Mouse (Mus musculus): ENCODE results near the gene Sumf1. TPM values are rescaled to one million over a fixed set of nuclear protein-coding genes. Genes with fewer than 3 reads are reported as not detected.

Sumf1 gene
- polyA plus RNA-seq, 1 experiment, result 37.6 TPM

DNA sequence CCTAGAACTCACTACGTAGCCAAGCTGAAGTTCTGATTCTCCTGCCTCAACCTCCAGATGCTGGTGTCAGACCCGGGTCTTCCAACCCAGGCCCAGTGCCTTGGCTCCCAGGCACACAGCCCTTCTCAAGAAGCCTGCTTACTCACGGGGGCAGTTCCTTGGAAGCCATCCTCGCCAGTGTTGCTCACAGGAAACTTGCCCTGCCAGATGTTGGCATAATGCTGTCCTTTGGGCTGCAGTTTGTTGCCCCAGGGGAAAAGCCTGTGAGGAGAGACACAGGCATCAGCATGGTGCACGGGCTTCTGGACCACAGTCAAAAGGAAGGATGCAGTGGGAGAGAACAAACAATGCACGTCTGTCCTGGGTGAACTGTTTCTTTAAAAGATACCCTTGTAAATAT lies 33.3 kb downstream of the Sumf1 start:
- no peak for DNase-seq
- TF ChIP-seq CTCF (conservative IDR thresholded peaks at IDR 0.05; ENCODE audit: insufficient read depth, insufficient read length, low read depth, low read length), result no peak
- no peak for TF ChIP-seq POLR2A (IDR thresholded peaks at IDR 0.05; ENCODE audit: low read depth, low read length)
- Histone ChIP-seq H3K27ac (ENCODE audit: insufficient read depth, low read depth, low read length) (no peak overlapping the region), H3K4me1 (ENCODE audit: control insufficient read depth, insufficient read depth, low read length) (no peaks in the 10 kb centered on the region; the same call in 1 of the 2 replicates), H3K4me3 (ENCODE audit: insufficient read depth, low read depth, low read length) (no peak overlapping the region), H3K27me3 (replicated peaks; ENCODE audit: control insufficient read depth, insufficient read depth, low read length) (no peaks in the 10 kb centered on the region), H3K36me3 (ENCODE audit: control insufficient read depth, insufficient read depth, low read length) (no peaks in the 10 kb centered on the region)
- 79% methylated on average over 6 of the region's 6 CpGs for WGBS

GRCm38 (mm10) chr6:108149235-108149634 lies 36.1 kb downstream of the Sumf1 start:
- TF ChIP-seq CTCF (conservative IDR thresholded peaks at IDR 0.05; ENCODE audit: insufficient read depth, insufficient read length, low read depth, low read length) (no peak), POLR2A (IDR thresholded peaks at IDR 0.05; ENCODE audit: low read depth, low read length) (no peak)
- H3K4me1 ChIP-seq (ENCODE audit: control insufficient read depth, insufficient read depth, low read length), result peaks cover 9% of the 10 kb centered on the region; the same call in 1 of the 2 replicates
- WGBS, result 96% methylated on average over 4 of the region's 4 CpGs
- no peaks in the 10 kb centered on the region for H3K36me3 ChIP-seq (ENCODE audit: control insufficient read depth, insufficient read depth, low read length)
- DNase-seq, result no peak
- H3K27ac ChIP-seq (ENCODE audit: insufficient read depth, low read depth, low read length), result no peak overlapping the region
- H3K4me3 ChIP-seq (ENCODE audit: insufficient read depth, low read depth, low read length), result no peak overlapping the region
- H3K27me3 ChIP-seq (replicated peaks; ENCODE audit: control insufficient read depth, insufficient read depth, low read length), result no peaks in the 10 kb centered on the region

GRCm38 (mm10) chr6:108148435-108148834 lies 36.9 kb downstream of the Sumf1 start:
- Histone ChIP-seq H3K4me3 (ENCODE audit: insufficient read depth, low read depth, low read length) (no peak overlapping the region), H3K27me3 (replicated peaks; ENCODE audit: control insufficient read depth, insufficient read depth, low read length) (no peaks in the 10 kb centered on the region), H3K36me3 (ENCODE audit: control insufficient read depth, insufficient read depth, low read length) (no peaks in the 10 kb centered on the region), H3K27ac (ENCODE audit: insufficient read depth, low read depth, low read length) (no peak overlapping the region), H3K4me1 (ENCODE audit: control insufficient read depth, insufficient read depth, low read length) (peaks cover 9% of the 10 kb centered on the region; the same call in 1 of the 2 replicates)
- DNase-seq, result peak; percentile 38
- TF ChIP-seq CTCF (conservative IDR thresholded peaks at IDR 0.05; ENCODE audit: insufficient read depth, insufficient read length, low read depth, low read length), result no peak
- TF ChIP-seq POLR2A (IDR thresholded peaks at IDR 0.05; ENCODE audit: low read depth, low read length), result no peak
- 59% methylated on average over 3 of the region's 3 CpGs for WGBS

DNA sequence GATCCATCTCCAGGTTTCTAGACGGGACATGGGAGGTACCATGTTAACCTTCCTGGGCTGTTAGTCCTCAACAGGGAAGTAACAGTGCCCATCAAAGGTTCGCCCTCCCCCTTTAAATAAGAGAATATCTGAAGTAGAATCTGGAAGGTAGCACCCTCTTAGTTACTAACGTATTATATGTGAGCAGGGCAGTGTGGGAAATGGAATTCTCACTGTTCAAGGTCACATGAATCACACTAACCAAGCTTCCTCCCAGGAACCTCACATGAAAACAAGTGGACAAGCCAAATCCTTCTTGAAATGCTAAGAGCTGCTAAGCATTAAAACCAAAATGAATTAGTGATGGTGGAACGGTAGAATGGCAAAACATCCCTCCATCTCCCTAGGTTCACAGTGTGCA lies 38.7 kb downstream of the Sumf1 start:
- Histone ChIP-seq H3K4me3 (ENCODE audit: insufficient read depth, low read depth, low read length) (no peak overlapping the region), H3K4me1 (ENCODE audit: control insufficient read depth, insufficient read depth, low read length) (peaks cover 13% of the 10 kb centered on the region), H3K36me3 (ENCODE audit: control insufficient read depth, insufficient read depth, low read length) (no peaks in the 10 kb centered on the region), H3K27me3 (replicated peaks; ENCODE audit: control insufficient read depth, insufficient read depth, low read length) (no peaks in the 10 kb centered on the region), H3K27ac (ENCODE audit: insufficient read depth, low read depth, low read length) (peak overlapping the region; percentile 58)
- TF ChIP-seq CTCF (conservative IDR thresholded peaks at IDR 0.05; ENCODE audit: insufficient read depth, insufficient read length, low read depth, low read length) (no peak), POLR2A (IDR thresholded peaks at IDR 0.05; ENCODE audit: low read depth, low read length) (no peak)
- WGBS, result 81% methylated on average over 4 of the region's 4 CpGs
- DNase-seq, result no peak

DNA sequence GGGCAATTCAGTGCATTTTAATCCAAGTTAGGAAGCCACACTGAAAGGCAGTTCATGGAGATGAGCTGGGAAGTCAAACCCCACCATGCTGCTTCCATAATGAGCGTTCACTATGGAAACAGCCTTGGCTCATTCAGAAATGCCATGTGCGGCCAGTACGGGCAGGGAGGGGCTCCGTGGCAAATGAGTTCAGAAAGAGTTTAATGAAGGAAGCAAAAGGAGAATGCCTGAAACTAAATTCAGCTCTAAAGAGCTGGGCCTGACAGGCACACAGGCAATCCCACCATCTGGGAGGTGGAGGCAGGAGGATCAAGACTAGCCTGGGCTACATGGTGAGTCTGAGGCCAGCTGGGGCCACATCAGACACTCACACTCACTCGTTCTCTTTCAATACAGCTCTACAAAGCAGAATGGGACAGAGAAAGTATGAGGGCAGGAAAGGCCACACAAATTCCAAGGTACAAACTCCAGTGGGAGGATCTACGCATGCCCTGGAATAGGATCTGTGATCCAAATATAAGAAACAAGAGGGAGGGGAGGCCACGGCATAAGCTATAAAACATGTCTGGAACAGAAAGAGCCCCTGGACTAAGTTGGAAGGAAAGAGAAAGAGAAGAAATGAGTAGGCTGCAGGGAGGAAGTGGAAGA lies 39.3 kb downstream of the Sumf1 start:
- Histone ChIP-seq H3K27me3 (replicated peaks; ENCODE audit: control insufficient read depth, insufficient read depth, low read length) (no peaks in the 10 kb centered on the region), H3K27ac (ENCODE audit: insufficient read depth, low read depth, low read length) (peak overlapping the region; percentile 65), H3K4me1 (ENCODE audit: control insufficient read depth, insufficient read depth, low read length) (peaks cover 17% of the 10 kb centered on the region), H3K36me3 (ENCODE audit: control insufficient read depth, insufficient read depth, low read length) (no peaks in the 10 kb centered on the region), H3K4me3 (ENCODE audit: insufficient read depth, low read depth, low read length) (no peak overlapping the region)
- 69% methylated on average over 7 of the region's 7 CpGs for WGBS
- TF ChIP-seq POLR2A (IDR thresholded peaks at IDR 0.05; ENCODE audit: low read depth, low read length), result no peak
- DNase-seq, result peak; percentile 78

DNA sequence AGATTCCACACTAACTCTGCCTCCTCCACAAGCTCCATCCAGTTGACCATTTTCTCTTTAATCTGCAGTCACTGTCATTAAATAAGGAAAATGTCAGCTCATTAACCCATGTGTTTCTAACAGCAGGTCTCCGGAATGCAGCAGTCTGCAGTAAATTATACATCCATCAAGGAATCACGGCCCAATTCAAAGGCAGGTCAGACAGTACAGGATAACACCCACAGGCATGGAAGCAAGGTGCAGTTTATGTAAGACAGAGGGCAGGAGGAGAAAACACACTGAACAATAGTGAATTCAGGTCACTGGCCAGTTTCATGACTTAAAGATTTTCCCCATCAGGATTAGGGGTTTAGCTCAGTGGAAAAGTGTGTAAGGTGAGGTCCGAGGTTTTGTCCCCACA lies 40.1 kb downstream of the Sumf1 start:
- Histone ChIP-seq H3K4me3 (ENCODE audit: insufficient read depth, low read depth, low read length) (no peak overlapping the region), H3K36me3 (ENCODE audit: control insufficient read depth, insufficient read depth, low read length) (no peaks in the 10 kb centered on the region), H3K4me1 (ENCODE audit: control insufficient read depth, insufficient read depth, low read length) (peaks cover 19% of the 10 kb centered on the region), H3K27ac (ENCODE audit: insufficient read depth, low read depth, low read length) (no peak overlapping the region), H3K27me3 (replicated peaks; ENCODE audit: control insufficient read depth, insufficient read depth, low read length) (no peaks in the 10 kb centered on the region)
- no peak for TF ChIP-seq CTCF (conservative IDR thresholded peaks at IDR 0.05; ENCODE audit: insufficient read depth, insufficient read length, low read depth, low read length)
- no peak for TF ChIP-seq POLR2A (IDR thresholded peaks at IDR 0.05; ENCODE audit: low read depth, low read length)
- DNase-seq, result peak; percentile 31
- 63% methylated on average over 3 of the region's 3 CpGs for WGBS

DNA sequence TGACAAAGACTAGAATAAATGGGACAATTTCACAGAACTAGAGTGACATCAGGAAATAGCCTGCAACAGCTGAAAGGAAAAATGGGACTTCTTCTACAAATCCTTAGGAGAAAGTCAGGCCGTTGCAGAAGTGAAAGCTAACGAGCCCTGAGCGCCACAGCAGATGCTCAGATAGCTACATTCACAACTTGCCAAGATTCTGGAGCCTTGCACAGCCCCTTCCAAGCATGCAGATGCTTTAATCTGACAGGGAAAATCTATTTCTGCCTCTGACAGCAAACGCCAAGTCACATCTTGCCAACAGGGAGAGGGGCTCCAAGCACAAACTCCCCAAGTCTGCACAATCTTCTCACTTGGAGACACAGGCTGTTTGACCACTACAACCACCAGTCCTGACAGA lies 42.6 kb downstream of the Sumf1 start:
- Histone ChIP-seq H3K4me1 (ENCODE audit: control insufficient read depth, insufficient read depth, low read length) (peaks cover 26% of the 10 kb centered on the region), H3K27me3 (replicated peaks; ENCODE audit: control insufficient read depth, insufficient read depth, low read length) (no peaks in the 10 kb centered on the region), H3K4me3 (ENCODE audit: insufficient read depth, low read depth, low read length) (no peak overlapping the region), H3K27ac (ENCODE audit: insufficient read depth, low read depth, low read length) (no peak overlapping the region), H3K36me3 (ENCODE audit: control insufficient read depth, insufficient read depth, low read length) (no peaks in the 10 kb centered on the region)
- WGBS, result 77% methylated on average over 4 of the region's 4 CpGs
- DNase-seq, result no peak
- TF ChIP-seq CTCF (conservative IDR thresholded peaks at IDR 0.05; ENCODE audit: insufficient read depth, insufficient read length, low read depth, low read length), result no peak
- TF ChIP-seq POLR2A (IDR thresholded peaks at IDR 0.05; ENCODE audit: low read depth, low read length), result no peak
